Mouse (Mus musculus) spleen, adult 2 months (tissue): ENCODE results near the gene Card14. TPM values are rescaled to one million over a fixed set of nuclear protein-coding genes. Genes with fewer than 3 reads are reported as not detected.
"Not testable (repeated sequence)": the region's sequence is repeated elsewhere in the genome, so short reads cannot be mapped to it uniquely, and the experiment has no call there.

Source experiments
- DNase-seq, 2 experiments: peaks; one replicate each; pipeline versions ENCODE4 v3.0.0 to v3.0.0-alpha.2; 2012 to 2021; ENCODE audit warnings: low spot score in 2 of 2, low read depth in 1 of 2
- H3K27ac ChIP-seq: fragments of 200-500 bp; 2 replicates; pipeline ENCODE4 v1.5.1; 2012; ENCODE audit warnings: low read length, inconsistent platforms; ENCODE audit not compliant: insufficient read depth
- H3K27me3 ChIP-seq: fragments of 200-500 bp; 2 replicates; pipeline ENCODE4 v1.6.1; 2012; ENCODE audit warnings: mild to moderate bottlenecking, moderate library complexity, low read length, inconsistent platforms; ENCODE audit not compliant: control insufficient read depth, insufficient read depth
- H3K36me3 ChIP-seq: fragments of 200-500 bp; 2 replicates; pipeline ENCODE4 v1.6.1; 2012; ENCODE audit warnings: mild to moderate bottlenecking, low read length, inconsistent platforms; ENCODE audit not compliant: control insufficient read depth, insufficient read depth
- H3K4me1 ChIP-seq: fragments of 200-500 bp; 2 replicates; pipeline ENCODE4 v1.6.1; 2011; ENCODE audit warnings: inconsistent platforms; ENCODE audit not compliant: control insufficient read depth, insufficient read depth, insufficient read length
- H3K4me3 ChIP-seq: fragments of 200-500 bp; 2 replicates; pipeline ENCODE4 v1.5.1; 2011; ENCODE audit warnings: mild to moderate bottlenecking, inconsistent platforms; ENCODE audit not compliant: insufficient read depth, insufficient read length; ENCODE audit errors: extremely low read depth
- CTCF ChIP-seq: fragments of 200-500 bp; IDR thresholded peaks from 2 replicates; pipeline ENCODE4 v1.5.1; 2011; ENCODE audit warnings: mild to moderate bottlenecking, inconsistent platforms; ENCODE audit not compliant: insufficient read depth, insufficient read length, insufficient replicate concordance; ENCODE audit errors: extremely low read depth
- POLR2A ChIP-seq: fragments of 200-500 bp; IDR thresholded peaks from 2 replicates; pipeline ENCODE4 v1.6.1; 2011; ENCODE audit warnings: low read depth, low read length, inconsistent platforms
- WGBS: fragments of 180-500 bp; shearing (Covaris S2); methylation state at CpG from one replicate; pipeline ENCODE4 v1.1.7; 2018; 5-methylcytosine and 5-hydroxymethylcytosine counted together
- polyA plus RNA-seq: library from polyadenylated mRNA; depleted of rRNA; stranded (reverse); fragments of >200 nt; gene quantifications from 2 replicates; pipeline ENCODE4 v1.2.3, GENCODE M21; 2012

Card14 gene
- polyA plus RNA-seq, 1 experiment = 0.02 TPM

- WGBS = 91% methylated on average over 20 of the region's 20 CpGs
- no peak overlapping the region for H3K4me3 ChIP-seq
- H3K4me1 ChIP-seq = no peaks in the 10 kb centered on the region; the same call in 1 of the 2 replicates
- DNase-seq = no peak
- no peak overlapping the region for H3K27ac ChIP-seq
- H3K36me3 ChIP-seq = peaks cover 31% of the 10 kb centered on the region
- no peaks in the 10 kb centered on the region for H3K27me3 ChIP-seq
- TF ChIP-seq CTCF = no peak
- TF ChIP-seq POLR2A = no peak
These were observed 20.2 kb upstream of the Card14 start for GRCm38 (mm10) chr11:119287207-119287992.

DNA sequence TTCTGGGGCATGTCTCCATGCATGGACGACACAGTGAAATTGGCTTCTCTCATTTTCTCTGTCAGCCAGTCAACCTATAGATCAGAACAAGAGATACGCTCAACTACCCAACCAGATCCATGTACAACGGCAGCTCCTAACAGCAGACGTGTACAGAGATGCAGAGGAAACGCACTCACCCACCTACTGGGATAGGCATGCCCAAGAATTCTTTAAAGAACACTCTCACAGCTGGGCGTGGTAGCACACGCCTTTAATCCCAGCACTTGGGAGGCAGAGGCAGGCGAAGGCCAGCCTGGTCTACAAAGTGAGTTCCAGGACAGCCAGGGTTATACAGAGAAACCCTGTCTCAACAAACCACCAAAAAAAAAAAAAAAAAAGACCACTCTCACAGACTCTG lies 14.7 kb upstream of the Card14 start:
- not testable (repeated sequence) for H3K27ac ChIP-seq, H3K4me3 ChIP-seq, H3K4me1 ChIP-seq, H3K27me3 ChIP-seq, DNase-seq
- peaks cover 60% of the 10 kb centered on the region for H3K36me3 ChIP-seq
- WGBS = 96% methylated on average over 8 of the region's 8 CpGs

DNA sequence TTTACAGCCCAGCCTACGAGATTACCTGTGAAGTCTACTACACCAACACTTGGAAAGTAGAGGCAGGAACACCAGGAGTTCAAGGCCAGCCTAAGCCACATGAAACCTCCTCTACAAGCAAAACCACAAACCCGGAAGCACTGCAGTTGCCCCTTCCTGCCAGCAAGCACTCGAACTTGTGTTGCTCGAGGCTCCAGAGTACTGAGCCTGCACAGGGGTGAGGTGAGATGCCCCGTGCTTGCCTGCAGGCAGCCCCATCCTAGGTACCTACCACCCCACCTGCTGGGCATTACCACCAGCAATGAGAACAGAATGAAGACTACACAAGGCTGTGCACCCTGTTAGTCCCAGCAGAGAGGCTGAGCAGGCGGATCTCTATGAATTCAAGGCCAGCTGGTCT lies 9.6 kb upstream of the Card14 start:
- no peak overlapping the region for H3K27ac ChIP-seq
- TF ChIP-seq POLR2A = no peak
- no peak for TF ChIP-seq CTCF
- peaks cover 33% of the 10 kb centered on the region for H3K36me3 ChIP-seq
- DNase-seq = no peak
- peaks cover 6% of the 10 kb centered on the region; the same call in 1 of the 2 replicates for H3K4me1 ChIP-seq
- 31% methylated on average over 6 of the region's 6 CpGs for WGBS
- no peak overlapping the region for H3K4me3 ChIP-seq
- no peaks in the 10 kb centered on the region for H3K27me3 ChIP-seq

DNA sequence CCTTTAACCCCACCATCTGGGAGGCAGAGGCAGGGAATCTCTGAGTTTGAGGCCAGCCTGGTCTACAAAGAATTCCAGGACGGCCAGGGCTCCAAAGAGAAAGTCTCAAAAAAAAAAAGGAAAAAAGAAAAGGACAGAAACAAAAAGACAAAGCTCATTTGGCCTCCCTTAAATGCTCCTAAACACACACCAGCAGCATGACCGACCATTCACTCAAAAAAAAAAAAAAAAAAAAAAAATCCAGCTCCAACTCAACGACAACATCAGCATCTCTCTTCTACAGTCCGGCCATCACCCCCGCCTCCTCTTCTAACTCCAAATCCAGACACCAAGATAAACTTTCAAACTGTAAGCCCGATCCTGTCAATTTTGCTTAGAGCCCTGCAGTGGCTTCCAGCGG lies 8.7 kb upstream of the Card14 start:
- Histone ChIP-seq H3K4me1 (peaks cover 6% of the 10 kb centered on the region; the same call in 1 of the 2 replicates), H3K36me3 (peaks cover 24% of the 10 kb centered on the region), H3K27me3 (no peaks in the 10 kb centered on the region), H3K4me3 (peak overlapping the region; percentile 99), H3K27ac (no peak overlapping the region)
- DNase-seq = no peak
- no peak for TF ChIP-seq POLR2A
- TF ChIP-seq CTCF = no peak
- 12% methylated on average over 7 of the region's 7 CpGs for WGBS

- peak within 1 kb of the TSS; percentile 99 for H3K4me3 ChIP-seq
- no peaks in the 10 kb centered on the region for H3K27me3 ChIP-seq
- peak within 1 kb of the TSS; percentile 88 for H3K27ac ChIP-seq
- TF ChIP-seq CTCF = no peak
- peak; percentile 56 for TF ChIP-seq POLR2A
- H3K4me1 ChIP-seq = peaks cover 6% of the 10 kb centered on the region; the same call in 1 of the 2 replicates
- peaks cover 17% of the 10 kb centered on the region for H3K36me3 ChIP-seq
- DNase-seq = peak; percentile 96
- under 1% methylated on average over 89 of the region's 89 CpGs for whole genome bisulfite sequencing
These were observed 8.0 kb upstream of the Card14 start, which contains the start of gene Eif4a3 for GRCm38 (mm10) chr11:119299391-119300245. Gene Eif4a3 (minus strand): TSS chr11:119300089.

- H3K27ac ChIP-seq = peak overlapping the region; percentile 69; the same call in 1 of the 2 replicates
- H3K36me3 ChIP-seq = peaks cover 12% of the 10 kb centered on the region
- no peak for TF ChIP-seq POLR2A
- no peak for DNase-seq
- WGBS = 3% methylated on average over 31 of the region's 31 CpGs
- peaks cover 6% of the 10 kb centered on the region; the same call in 1 of the 2 replicates for H3K4me1 ChIP-seq
- no peaks in the 10 kb centered on the region for H3K27me3 ChIP-seq
- H3K4me3 ChIP-seq = peak overlapping the region; percentile 99
These were observed 7.2 kb upstream of the Card14 start for GRCm38 (mm10) chr11:119300246-119300935.
